Mouse (Mus musculus): ENCODE data around the gene Mpv17. TPM values are rescaled to one million over a fixed set of nuclear protein-coding genes. Genes with fewer than 3 reads are reported as not detected.

The Mpv17 gene
- total RNA-seq, 2 experiments from 2014 or later, result 47.8 to 49.2 TPM

DNA sequence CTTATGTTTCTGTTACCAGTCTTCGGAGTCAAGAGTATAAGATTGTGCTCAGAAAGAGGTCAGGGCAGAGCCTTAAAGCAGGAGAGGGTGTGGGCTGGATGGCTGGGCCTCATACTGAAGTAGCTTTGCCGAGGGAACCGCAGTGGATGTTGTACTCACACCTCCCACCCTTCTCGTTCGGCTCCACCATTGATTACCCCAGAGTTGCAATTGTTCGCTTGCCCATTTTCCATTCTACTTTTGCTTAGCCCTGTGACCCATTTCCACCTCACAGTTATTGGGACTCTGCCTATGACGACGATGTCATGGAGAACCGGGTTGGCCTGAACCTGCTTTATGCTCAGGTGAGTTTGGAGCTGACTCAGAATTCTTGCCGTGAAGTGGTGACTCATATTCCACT is 42.2 kb upstream of the Mpv17 start:
- no peak overlapping the region for H3K27ac ChIP-seq
- H3K4me3 ChIP-seq, result no peak overlapping the region
- no peak for TF ChIP-seq CTCF (IDR thresholded peaks at IDR 0.05)
- intact Hi-C loops (cut with DNase I), result no loop called here
- DNase-seq (ENCODE audit: extremely low spot score in 1 of 2, low spot score in 2 of 2), result no peak

- no peak overlapping the region for H3K4me3 ChIP-seq
- H3K27ac ChIP-seq, result no peak overlapping the region
- no peak for TF ChIP-seq CTCF (IDR thresholded peaks at IDR 0.05)
- DNase-seq (ENCODE audit: extremely low spot score in 1 of 2, low spot score in 2 of 2), result no peak
- intact Hi-C loops (cut with DNase I), result no loop called here
Observed at GRCm38 (mm10) chr5:31195671-31196070, 41.6 kb upstream of the Mpv17 start.

DNA sequence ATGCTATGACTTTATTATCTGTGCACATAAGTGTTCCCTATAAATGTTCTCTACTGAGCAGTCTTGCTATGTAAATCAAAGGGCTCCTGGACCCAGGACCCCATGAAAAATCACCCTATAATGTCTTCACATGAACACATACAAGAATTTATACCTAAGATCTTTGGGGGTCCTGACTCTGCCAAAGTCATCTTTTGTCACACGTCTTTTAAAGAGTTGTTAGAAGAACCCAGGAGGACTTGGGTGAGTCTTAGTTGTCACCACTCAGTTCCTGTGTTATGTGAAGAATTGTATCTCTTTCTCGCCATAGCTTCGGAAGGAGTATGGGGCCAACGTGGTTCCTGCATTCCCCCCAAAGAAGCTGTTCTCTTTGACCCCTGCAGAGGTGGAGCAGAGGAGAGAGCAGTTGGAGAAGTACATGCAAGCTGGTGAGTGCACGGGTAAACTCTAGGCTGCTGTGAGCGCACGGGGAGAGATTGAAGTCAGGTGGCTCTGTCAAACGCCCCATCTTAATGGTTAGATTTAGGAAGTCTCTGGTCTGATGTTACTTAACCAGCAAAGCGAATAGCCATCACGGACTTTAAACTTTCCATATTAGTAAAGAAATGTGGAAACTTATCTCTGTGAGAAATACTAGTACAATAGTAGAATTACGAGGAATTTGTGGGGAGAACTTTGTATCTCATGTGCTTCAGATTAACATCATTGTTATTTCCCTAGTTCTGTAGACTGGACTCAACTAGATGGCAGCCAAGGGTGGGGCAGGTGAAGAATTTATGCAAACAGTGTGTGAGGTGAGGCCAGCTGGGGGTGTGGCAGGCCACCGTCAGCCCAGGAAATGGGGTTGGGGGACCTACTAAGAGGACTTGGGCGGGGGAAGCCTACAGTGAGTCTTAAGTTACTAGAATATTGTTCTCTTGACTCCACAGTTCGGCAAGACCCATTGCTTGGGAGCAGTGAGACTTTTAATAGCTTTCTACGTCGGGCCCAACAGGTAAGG is 40.7 kb upstream of the Mpv17 start:
- H3K27ac ChIP-seq, result no peak overlapping the region
- intact Hi-C loops (cut with DNase I), result no loop called here
- H3K4me3 ChIP-seq, result no peak overlapping the region
- no peak for DNase-seq (ENCODE audit: extremely low spot score in 1 of 2, low spot score in 2 of 2)
- TF ChIP-seq CTCF (IDR thresholded peaks at IDR 0.05), result no peak

- no peak for DNase-seq (ENCODE audit: extremely low spot score in 1 of 2, low spot score in 2 of 2)
- Histone ChIP-seq H3K4me3 (peak overlapping the region; percentile 97), H3K27ac (peak overlapping the region; percentile 85)
- TF ChIP-seq CTCF (IDR thresholded peaks at IDR 0.05), result no peak
- intact Hi-C loops (cut with DNase I), result loop anchor here (1.0 kb wide), 2 partner anchors 8 to 13 kb away; partner anchors contain the start of gene Gtf3c2
Observed at GRCm38 (mm10) chr5:31193631-31194281, 39.7 kb upstream of the Mpv17 start.

- TF ChIP-seq CTCF (IDR thresholded peaks at IDR 0.05), result peak; percentile 47
- DNase-seq (ENCODE audit: extremely low spot score in 1 of 2, low spot score in 2 of 2), result peak; percentile 100
- Histone ChIP-seq H3K27ac (peak within 1 kb of the TSS; percentile 92), H3K4me3 (peak within 1 kb of the TSS; percentile 97)
- intact Hi-C loops (cut with DNase I), result loop anchor here (1.0 kb wide), 2 partner anchors 8 to 13 kb away; partner anchors contain the start of gene Gtf3c2
Observed at GRCm38 (mm10) chr5:31192939-31193630, 39.0 kb upstream of the Mpv17 start, which contains the start of the genes Snx17 and Eif2b4. Gene Snx17 (plus strand): TSS chr5:31193227. Gene Eif2b4 (minus strand): TSS chr5:31193430.

GRCm38 (mm10) chr5:31192045-31192938 is 38.2 kb upstream of the Mpv17 start:
- intact Hi-C loops (cut with DNase I), result no loop called here
- no peak for DNase-seq (ENCODE audit: extremely low spot score in 1 of 2, low spot score in 2 of 2)
- Histone ChIP-seq H3K4me3 (peak overlapping the region; percentile 97), H3K27ac (peak overlapping the region; percentile 92)
- no peak for TF ChIP-seq CTCF (IDR thresholded peaks at IDR 0.05)

DNA sequence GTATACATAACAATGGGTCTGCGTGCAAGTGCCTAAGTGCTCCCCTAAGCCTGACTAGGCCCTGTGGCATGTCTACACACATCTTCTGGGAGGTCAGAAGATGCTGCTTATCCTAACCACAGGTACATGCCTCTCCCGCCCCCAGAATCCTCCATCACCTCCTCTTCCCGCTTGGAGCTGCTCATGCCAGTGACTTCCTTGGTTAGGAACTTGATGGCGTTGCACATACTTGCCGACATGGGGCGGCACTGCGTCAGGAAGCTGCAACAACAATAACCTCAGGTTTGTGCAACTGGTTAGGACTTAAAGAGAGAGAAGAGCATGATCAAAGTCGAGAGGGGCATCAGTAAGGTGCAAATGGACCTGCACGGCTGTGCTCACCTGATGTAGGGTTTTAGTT is 36.1 kb upstream of the Mpv17 start:
- no peak overlapping the region for H3K27ac ChIP-seq
- no peak for TF ChIP-seq CTCF (IDR thresholded peaks at IDR 0.05)
- no peak for DNase-seq (ENCODE audit: extremely low spot score in 1 of 2, low spot score in 2 of 2)
- intact Hi-C loops (cut with DNase I), result no loop called here
- H3K4me3 ChIP-seq, result no peak overlapping the region

- intact Hi-C loops (cut with DNase I), result no loop called here
- peak; percentile 34 for TF ChIP-seq CTCF (IDR thresholded peaks at IDR 0.05)
- no peak overlapping the region for H3K27ac ChIP-seq
- no peak for DNase-seq (ENCODE audit: extremely low spot score in 1 of 2, low spot score in 2 of 2)
- H3K4me3 ChIP-seq, result no peak overlapping the region
Observed at GRCm38 (mm10) chr5:31188223-31188840, 34.3 kb upstream of the Mpv17 start.

- Histone ChIP-seq H3K27ac (no peak overlapping the region), H3K4me3 (no peak overlapping the region)
- TF ChIP-seq CTCF (IDR thresholded peaks at IDR 0.05), result no peak
- intact Hi-C loops (cut with DNase I), result no loop called here
- DNase-seq (ENCODE audit: extremely low spot score in 1 of 2, low spot score in 2 of 2), result no peak
Observed at GRCm38 (mm10) chr5:31183678-31184077, 29.6 kb upstream of the Mpv17 start.

- Histone ChIP-seq H3K27ac (no peak overlapping the region), H3K4me3 (no peak overlapping the region)
- DNase-seq (ENCODE audit: extremely low spot score in 1 of 2, low spot score in 2 of 2), result no peak
- intact Hi-C loops (cut with DNase I), result no loop called here
- TF ChIP-seq CTCF (IDR thresholded peaks at IDR 0.05), result no peak
Observed at GRCm38 (mm10) chr5:31181183-31181770, 27.2 kb upstream of the Mpv17 start.

All from left cerebral cortex, adult 2 months (tissue).